Mouse (Mus musculus): ENCODE results near the gene Tex16.

The Tex16 gene

GRCm38 (mm10) chrX:112010707-112011106, at the start of gene Tex16:
Gene Tex16 (plus strand): TSS chrX:112011007.
- no peak for DNase-seq (ENCODE audit: low spot score in 2 of 2)

- DNase-seq (ENCODE audit: low spot score in 2 of 2) = no peak
Measured at GRCm38 (mm10) chrX:111999661-112000060, 11.1 kb upstream of the Tex16 start.
